Comparison of ENCODE assay signal across 9 mouse cellular contexts in genomic region chr5:142702511-142703138, GRCm38 (mm10). TPM values are rescaled to one million over a fixed set of nuclear protein-coding genes. Genes with fewer than 3 reads are reported as not detected.
A peak's percentile ranks its signal among the peaks of the same experiment; 100 is the strongest.
DNase-seq lines count a peak whose midpoint lies in the region; ATAC-seq lines count a peak whose summit lies in the region.
"Had no signal": no experiment of that assay in that cellular context is flagged by ENCODE, and none has a peak within 500 bp of the region (broad histone marks: within the 10 kb centered on the region; RNA-seq: fewer than 3 reads in every experiment).

No protein-coding gene starts in this region.

- no peak for ATAC-seq in heart, embryonic 14.5 days (ENCODE audit: insufficient number of reproducible peaks, insufficient read depth, low FRiP score, low read depth)
- ATAC-seq in hindbrain, embryonic 15.5 days (ENCODE audit: low FRiP score, low read depth): no peak
- ATAC-seq in midbrain, embryonic 12.5 days (ENCODE audit: low FRiP score, low read depth): no peak; the same call in 1 of the 2 replicates

- peak overlapping the region; percentile 51 to 54 for H3K4me3 ChIP-seq in heart, embryonic 14.5 days (ENCODE audit: control insufficient read depth in 1 of 2, insufficient read depth in 1 of 2, low read depth in 1 of 2, low read length in 2 of 2)
- peak overlapping the region; percentile 64 for H3K4me3 ChIP-seq in hindbrain, embryonic 15.5 days
- H3K4me3 ChIP-seq in midbrain, embryonic 12.5 days: peak overlapping the region; percentile 71

- H3K9me3 ChIP-seq in heart, embryonic 14.5 days (ENCODE audit: control insufficient read depth, low read length): no peaks in the 10 kb centered on the region
- H3K9me3 ChIP-seq in hindbrain, embryonic 15.5 days: no peaks in the 10 kb centered on the region
- no peaks in the 10 kb centered on the region for H3K9me3 ChIP-seq in midbrain, embryonic 12.5 days

- peaks cover 51% of the 10 kb centered on the region for H3K27me3 ChIP-seq in heart, embryonic 14.5 days (ENCODE audit: control insufficient read depth, insufficient read depth, low read length)
- 0 out of 2 replicates have a peak, but pooled peaks cover 3% of the 10 kb centered on the region for H3K27me3 ChIP-seq in hindbrain, embryonic 15.5 days
- H3K27me3 ChIP-seq in midbrain, embryonic 12.5 days: peaks cover 35% of the 10 kb centered on the region

- peaks cover 3 to 4% of the 10 kb centered on the region in 2 experiments; a peak in 1 of 4 replicates for H3K4me1 ChIP-seq in heart, embryonic 14.5 days (ENCODE audit: control insufficient read depth in 2 of 2, insufficient read depth in 2 of 2, low read length in 2 of 2)
- peaks cover 30% of the 10 kb centered on the region for H3K4me1 ChIP-seq in hindbrain, embryonic 15.5 days (replicated peaks)
- peaks cover 14% of the 10 kb centered on the region for H3K4me1 ChIP-seq in midbrain, embryonic 12.5 days

- DNase-seq in heart, adult 11 months: no peak
- peak; percentile 42 to 61 for DNase-seq in cerebellum, postnatal 14 days
- DNase-seq in thymus, postnatal 25 days: no peak
- no peak for DNase-seq in urinary bladder, postnatal 36 days (ENCODE audit: low spot score in 2 of 2)
- DNase-seq in adrenal gland, postnatal 25 days: no peak

- peak overlapping the region; percentile 64 for H3K9ac ChIP-seq in heart, embryonic 14.5 days (ENCODE audit: low read length)
- H3K9ac ChIP-seq in hindbrain, embryonic 15.5 days: peak overlapping the region; percentile 77
- H3K9ac ChIP-seq in midbrain, embryonic 12.5 days (replicated peaks): peak overlapping the region; percentile 70

- no peaks in the 10 kb centered on the region for H3K36me3 ChIP-seq in heart, embryonic 14.5 days (ENCODE audit: control insufficient read depth, insufficient read depth, low read length)
- peaks cover 13% of the 10 kb centered on the region for H3K36me3 ChIP-seq in hindbrain, embryonic 15.5 days
- H3K36me3 ChIP-seq in midbrain, embryonic 12.5 days: peaks cover 16% of the 10 kb centered on the region
- H3K36me3 ChIP-seq: G1E had no signal

- H3K4me2 ChIP-seq in heart, embryonic 14.5 days (ENCODE audit: low read length): peak overlapping the region; percentile 93
- peak overlapping the region; percentile 81 for H3K4me2 ChIP-seq in hindbrain, embryonic 15.5 days
- peak overlapping the region; percentile 70 for H3K4me2 ChIP-seq in midbrain, embryonic 12.5 days (replicated peaks)

- WGBS in heart, embryonic 14.5 days: 24% methylated on average over 18 of the region's 18 CpGs
- WGBS in hindbrain, embryonic 15.5 days: 19% methylated on average over 18 of the region's 18 CpGs
- 21% methylated on average over 18 of the region's 18 CpGs for WGBS in midbrain, embryonic 12.5 days

- no peak overlapping the region for H3K27ac ChIP-seq in heart, embryonic 14.5 days (replicated peaks in 1 of 2; ENCODE audit: control insufficient read depth in 1 of 2, insufficient read depth in 1 of 2, low read depth in 2 of 2, low read length in 2 of 2)
- H3K27ac ChIP-seq in hindbrain, embryonic 15.5 days (replicated peaks): no peak overlapping the region
- H3K27ac ChIP-seq in midbrain, embryonic 12.5 days (replicated peaks): no peak overlapping the region

RNA-seq across cellular contexts. Expression of gene Slc29a4, which starts 10.3 kb away (rescaled TPM):
- 1.0 and 1.7 TPM in 2 replicates for polyA plus RNA-seq in heart, embryonic 14.5 days (2014; fragmentation: Nextera tagmentation; extraction: Ambion mirVana)
- 82.0 and 99.5 TPM in 2 replicates for polyA plus RNA-seq in hindbrain, embryonic 15.5 days (2015; fragmentation: Nextera tagmentation; extraction: Ambion mirVana)
- 49.3 and 50.3 TPM in 2 replicates for polyA plus RNA-seq in midbrain, embryonic 12.5 days (2016; fragmentation: Nextera tagmentation; extraction: Ambion mirVana)
- total RNA-seq in adrenal gland, postnatal 25 days (2021): 15.7 and 21.9 TPM in 2 replicates
- polyA plus RNA-seq: G1E had no signal

Comparison
In these comparisons a context has a peak if more than half of its experiments do, and no peak if none do; other contexts are left out.
1. DNase-seq: peak in cerebellum, postnatal 14 days (2 of 2); none in heart, adult 11 months (single experiment), thymus, postnatal 25 days (single experiment), urinary bladder, postnatal 36 days (0 of 2) and adrenal gland, postnatal 25 days (single experiment).
2. RNA of gene Slc29a4, which starts 10.3 kb away (polyA plus RNA-seq): 82.0 to 99.5 TPM in hindbrain, embryonic 15.5 days and 49.3 to 50.3 TPM in midbrain, embryonic 12.5 days; 1.0 to 1.7 TPM in heart, embryonic 14.5 days; every median in the first group is over 10 times any median in the second.
3. Peak in every context shown above with its lines, with median percentiles within 50 percentile points of each other: H3K4me2 ChIP-seq, H3K4me3 ChIP-seq and H3K9ac ChIP-seq.